Mouse (Mus musculus): ENCODE data around the gene Uggt2.

Gene Uggt2

DNA sequence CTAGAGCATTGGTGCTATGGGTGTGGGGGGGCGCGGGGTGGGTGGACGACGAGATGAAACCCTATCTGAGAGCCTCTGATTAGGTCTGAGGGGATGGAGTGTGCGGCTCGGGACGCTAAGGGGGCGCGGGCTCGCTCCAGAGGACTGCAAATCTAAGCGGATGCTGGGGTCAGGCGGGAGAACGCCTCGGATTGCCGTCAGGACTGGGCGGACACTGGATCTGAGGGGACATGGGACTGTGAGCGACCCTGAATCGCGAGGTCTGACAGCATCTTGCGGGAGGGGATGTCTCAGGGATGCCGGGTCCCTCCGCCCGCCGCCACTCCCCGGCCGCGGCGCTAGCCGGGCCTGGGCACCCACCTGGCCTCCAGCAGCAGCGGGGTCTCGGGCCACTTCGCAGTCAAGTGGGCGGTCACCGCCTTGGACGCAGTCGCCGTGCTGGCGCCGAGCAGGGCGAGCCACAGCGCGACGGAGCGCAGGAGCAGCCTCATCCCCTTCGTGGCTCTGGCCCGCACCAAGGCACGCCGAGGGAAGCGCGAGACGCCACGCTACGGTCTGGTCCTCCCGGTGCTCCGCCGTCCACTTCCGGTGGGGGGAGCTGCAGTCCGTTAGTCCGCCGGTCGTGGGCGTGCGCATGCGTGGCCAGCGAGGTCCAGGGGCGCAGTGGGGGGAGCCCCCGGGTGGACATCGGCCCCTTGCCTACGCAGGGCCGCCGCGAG lies at the start of gene Uggt2:
Gene Uggt2, minus strand, starts transcription at position 580 of the 719 bp plus-strand sequence.
- DNase-seq: peak; percentile 63

DNA sequence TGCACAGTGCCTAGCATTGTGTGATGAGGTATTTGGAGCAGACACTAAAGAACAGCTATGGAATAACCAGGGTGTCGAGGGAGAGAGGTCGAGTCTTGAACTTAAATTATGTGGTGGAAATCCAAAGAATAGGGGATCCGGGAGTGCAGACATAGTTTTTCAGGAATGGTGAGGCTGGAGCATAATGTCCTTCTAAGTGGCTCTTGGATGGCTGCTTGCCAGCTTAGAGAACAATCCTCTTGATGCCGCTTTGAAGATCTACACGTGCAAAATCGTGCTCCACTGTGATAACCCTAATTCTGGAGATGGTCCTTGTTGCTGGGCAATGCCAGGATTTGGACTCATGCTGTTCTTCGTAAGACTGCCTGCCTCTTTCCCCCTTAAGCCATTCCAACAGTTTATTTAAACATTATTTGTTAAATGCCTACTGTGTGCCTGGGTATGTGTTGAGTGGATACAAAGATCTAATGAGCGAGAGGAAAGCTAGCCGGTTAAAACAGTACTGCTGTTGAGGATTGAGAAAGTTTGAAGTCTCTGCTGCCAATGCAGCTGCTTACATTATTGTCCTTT lies 40.2 kb upstream of the Uggt2 start:
- no peak for DNase-seq

DNA sequence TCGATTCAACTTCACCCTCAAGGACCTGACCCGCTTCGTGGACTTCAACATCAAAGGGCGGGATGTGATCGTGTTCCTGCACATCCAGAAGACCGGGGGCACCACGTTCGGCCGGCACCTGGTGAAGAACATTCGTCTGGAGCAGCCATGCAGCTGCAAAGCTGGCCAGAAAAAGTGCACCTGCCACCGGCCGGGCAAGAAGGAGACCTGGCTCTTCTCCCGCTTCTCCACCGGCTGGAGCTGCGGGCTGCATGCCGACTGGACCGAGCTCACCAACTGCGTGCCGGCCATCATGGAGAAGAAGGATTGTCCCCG lies 39.5 kb upstream of the Uggt2 start:
- no peak for DNase-seq

DNA sequence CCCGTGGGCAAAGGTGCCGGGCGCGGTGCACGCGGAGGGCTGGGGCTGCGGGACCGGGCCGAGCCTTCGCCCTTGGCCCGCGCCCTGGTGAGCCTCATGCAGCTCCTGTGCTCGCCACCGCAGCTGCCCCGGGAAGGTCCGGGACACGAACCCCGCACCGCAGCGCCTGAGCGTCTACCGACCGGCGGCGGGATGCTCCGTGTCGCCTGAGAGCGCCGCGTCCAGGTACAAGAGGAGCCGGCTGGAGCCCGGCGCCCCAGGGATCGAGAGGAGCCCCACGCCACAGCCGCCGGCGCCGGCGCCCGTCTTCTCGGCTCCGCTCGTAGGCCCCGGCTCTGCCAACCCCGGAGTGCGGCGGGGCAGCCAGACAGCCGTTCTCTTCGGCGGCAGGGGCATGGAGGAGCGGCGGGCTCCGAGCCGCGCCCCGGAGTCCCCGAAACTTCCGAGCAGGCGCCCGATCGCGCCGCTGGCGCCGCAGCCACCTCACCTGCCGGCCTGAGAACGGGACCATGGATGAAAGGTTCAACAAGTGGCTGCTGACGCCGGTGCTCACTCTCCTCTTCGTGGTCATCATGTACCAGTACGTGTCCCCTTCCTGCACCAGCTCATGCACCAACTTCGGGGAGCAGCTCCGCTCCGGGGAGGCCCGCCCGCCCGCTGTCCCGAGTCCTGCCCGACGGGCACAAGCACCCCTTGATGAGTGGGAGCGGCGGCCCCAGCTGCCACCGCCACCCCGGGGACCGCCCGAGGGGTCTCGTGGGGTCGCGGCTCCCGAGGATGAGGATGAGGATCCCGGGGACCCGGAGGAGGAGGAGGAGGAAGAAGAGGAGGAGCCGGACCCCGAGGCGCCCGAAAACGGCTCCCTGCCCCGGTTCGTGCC lies 38.9 kb upstream of the Uggt2 start, which contains the start of gene Hs6st3:
Gene Hs6st3, plus strand, starts transcription at position 436 of the 880 bp plus-strand sequence.
- no peak for DNase-seq

DNA sequence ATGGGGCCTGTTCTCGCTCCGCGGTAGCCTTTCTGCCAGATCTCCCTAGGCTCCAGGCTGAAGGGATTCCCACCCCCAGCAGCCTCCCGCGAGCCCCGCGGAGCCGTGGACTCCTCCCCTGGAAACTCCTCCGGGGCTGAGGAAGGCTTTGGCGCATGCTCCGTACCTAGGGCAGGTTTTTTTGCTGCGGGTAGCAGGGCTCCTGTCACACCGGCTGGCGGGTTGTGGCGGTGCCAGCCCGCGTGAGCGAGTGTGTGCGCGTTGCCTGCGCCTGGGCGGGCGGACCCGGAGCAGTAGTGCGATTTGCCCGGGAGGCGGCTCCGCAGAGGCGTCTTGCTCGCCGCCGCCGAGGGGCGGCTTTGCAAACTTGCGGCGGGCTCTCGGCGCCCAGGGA lies 38.3 kb upstream of the Uggt2 start:
- DNase-seq: peak; percentile 37

DNA sequence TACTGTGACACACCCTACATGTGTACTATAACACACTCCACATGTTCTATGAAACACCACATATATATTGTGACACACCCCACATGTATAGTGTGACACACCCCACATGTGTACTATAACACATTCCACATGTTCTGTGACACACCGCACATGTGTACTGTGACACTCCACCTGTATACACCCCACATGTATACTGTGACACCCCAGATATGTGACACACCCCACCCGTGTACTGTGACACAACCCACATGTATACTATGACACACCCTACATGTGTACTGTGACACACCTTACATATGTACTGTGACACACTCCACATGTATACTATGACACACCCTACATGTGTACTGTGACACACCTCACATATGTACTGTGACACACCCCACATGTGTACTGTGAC lies 28.1 kb upstream of the Uggt2 start:
- DNase-seq: no peak

DNA sequence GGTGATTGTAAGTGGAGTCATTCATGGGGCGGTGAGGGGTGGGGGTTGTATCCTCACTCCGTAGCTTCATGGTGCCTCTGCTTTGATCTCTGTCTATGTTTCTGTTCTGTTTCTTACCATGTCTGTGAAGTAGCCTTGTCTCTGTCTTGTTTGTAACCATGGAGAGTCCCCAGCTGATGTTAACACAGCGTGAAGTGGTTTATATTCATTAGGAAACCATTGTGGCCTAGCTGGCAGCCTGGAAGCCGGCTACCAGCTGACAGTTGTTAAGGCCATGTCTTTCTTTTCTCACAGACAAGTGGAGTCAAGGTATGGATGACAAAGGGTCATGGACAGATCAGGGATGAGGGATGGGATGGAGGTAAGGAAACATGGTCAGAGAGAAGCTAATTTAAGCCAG lies 26.6 kb upstream of the Uggt2 start:
- no peak for DNase-seq

DNA sequence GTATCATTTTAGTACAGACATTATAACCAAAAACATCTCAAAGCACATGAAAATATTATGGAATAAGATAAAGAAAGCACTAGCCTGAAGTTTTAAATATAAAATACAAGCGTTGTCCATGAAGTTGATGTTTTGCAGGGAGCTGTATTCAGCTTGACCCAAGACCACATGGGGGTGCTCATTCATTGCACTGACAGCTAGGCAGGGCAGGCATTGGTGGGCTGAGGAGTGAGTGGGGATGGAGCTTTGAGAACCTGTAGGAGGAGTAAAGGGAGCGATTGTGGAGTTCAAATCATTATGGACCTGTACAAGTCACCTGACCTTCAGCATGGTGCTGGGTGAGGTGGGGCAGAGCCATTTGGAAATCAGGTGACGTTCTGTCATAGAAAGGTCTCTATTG lies 24.8 kb upstream of the Uggt2 start:
- DNase-seq: peak; percentile 17

DNA sequence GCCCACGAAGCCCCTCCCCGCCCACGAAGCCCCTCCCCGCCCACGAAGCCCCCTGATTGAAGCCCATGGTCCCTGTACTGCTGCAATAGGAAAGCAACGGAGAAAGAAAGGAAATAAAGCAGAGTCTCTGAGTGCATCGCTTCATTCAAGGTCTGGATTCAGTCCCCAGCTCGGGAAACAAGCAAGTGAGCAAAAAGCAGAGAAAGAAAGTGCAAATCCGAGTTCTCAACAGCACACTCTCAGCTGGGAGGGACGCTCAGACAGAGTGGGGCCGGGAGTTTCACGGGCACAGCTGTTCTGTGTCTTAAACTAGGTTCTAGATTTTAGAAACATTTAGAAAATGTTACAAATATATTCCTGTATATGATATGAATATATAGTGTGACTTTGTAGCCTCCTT lies 24.4 kb upstream of the Uggt2 start:
- no peak for DNase-seq

DNA sequence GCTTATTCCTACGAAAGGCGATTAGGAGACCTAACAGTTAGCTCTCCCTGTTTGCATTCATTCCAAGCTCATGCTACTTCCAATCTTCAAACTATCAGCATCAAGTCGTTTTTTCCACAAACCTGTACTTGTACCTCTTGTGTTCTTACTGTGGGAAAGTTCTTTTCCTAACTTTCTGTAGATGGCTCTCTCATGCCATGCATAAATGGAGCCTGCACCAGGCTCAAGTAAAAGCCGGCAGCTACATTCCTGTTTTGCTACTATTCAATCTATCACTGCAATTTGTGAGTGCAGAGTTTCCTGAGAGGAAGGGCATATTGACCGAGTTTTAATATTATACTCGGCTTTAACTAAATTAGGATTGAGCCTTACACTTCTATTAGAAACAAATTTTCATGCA lies 13.3 kb upstream of the Uggt2 start:
- no peak for DNase-seq

DNA sequence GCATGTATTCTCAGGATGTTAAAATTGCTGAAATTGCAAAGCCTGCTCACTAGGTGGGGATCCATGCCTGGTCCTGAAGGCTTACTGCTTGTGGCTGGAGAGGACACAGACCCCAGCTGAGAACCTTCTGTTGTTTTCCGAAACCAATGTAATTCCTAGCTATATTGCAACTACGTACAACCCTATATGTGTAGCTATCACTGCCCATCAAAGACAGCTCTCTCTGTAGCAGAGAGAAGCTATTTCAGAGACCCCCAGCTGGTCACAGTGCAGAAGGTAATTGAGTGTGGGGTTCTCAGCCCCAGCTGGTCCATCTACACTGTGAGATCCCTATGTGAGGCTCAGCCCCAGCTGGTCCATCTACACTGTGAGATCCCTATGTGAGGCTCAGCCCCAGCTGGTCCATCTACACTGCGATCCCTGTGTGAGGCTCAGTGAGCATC lies 10.6 kb upstream of the Uggt2 start:
- no peak for DNase-seq

DNA sequence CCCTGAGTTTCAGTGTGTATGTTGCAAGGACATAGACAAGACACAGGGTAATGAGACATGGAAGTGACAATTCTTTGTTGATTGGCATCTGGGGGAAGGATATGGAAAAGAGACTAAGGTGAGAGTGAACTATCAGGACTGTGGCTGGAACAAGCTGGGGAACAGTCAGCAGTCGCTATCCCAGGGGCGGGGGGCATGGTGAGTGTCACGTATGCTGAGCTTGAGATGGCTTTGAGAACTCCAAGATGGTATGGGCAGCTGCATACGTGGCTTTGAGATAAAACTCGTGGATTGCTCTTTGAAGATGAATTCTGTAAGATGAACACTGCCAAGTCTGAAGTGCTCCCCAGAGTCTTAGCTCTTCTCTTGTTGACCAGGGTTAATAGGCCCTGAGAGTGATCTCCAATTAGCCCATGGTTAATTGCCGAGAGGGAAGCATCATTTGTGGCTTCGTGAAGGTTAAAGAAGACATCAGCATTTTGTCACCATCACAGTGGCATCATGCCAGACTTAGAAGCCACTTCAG lies 9.6 kb upstream of the Uggt2 start:
- DNase-seq: no peak

DNA sequence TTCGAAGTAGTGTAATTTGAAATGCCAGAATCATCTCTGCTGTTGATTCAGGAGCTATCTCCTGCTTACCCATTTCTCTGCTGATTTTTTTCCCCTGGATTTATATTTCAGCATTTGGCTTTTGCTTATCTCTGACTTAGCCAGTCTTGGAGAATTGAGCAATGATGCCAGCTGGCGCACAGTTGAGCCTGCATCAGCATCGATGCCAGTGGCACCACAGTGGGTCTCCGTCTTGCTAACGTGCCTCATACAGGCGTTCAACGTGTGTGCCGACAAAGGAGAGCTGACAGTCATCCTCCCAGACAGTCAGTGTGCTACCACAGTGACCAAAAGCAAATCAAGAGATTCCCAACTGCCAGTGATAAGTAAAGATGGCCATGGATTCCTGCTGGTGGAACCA lies 8.4 kb upstream of the Uggt2 start:
- no peak for DNase-seq

DNA sequence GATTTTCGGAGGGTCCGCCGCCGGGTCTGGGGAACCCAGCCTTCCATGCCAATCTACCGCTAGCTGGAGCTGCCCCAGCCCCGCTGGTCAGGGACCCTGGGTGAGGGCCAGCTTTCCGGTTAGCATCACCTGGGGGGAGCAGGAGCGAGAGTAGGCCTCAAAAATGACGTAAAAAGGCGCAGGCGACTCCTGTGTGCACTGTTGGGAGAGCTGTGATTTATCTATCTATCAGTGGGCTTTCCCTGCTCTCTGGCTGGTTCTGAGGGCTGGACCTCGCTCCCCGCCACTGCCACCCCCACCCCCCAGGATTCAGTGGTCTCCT lies 301 bp upstream of the Uggt2 start:
- no peak for DNase-seq

DNA sequence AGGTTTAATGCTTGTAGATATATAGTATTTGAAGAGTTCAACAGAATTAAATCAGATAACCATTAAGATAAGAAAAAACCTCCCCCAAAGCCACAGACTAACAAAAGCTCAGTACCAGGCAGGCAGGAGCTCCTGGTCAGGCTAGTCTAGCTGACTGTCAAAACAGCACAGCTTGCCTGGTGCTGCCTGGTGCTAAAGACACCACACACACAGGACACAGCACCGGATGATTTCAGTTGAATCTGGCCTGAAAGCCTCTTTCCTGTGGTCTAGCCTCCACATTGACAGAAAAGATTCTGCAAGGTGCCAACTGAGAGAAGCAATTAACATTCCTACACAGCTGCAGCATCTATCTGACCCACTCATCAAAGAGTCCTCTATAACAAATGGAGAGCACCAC lies 37.4 kb downstream of the Uggt2 start:
- DNase-seq: no peak

DNA sequence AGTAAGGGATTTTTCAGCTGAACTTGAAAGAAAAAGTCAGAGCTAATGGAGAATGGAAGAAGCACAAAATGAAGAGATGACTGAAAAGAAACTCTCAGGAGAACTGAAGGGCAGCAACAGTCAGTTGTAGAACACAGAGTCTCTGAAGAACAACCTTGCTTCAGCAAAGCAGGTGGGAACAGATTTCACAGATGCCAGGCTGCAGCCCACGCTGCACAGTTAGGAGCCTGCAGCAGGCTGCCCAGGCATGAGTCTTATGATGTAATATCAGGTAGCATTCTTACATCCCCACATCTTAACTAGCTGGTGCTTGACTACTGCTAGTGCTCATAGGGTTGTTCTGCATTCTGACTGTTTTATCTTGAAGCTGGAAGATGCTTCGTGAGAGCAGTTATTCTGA lies 38.5 kb downstream of the Uggt2 start:
- no peak for DNase-seq

DNA sequence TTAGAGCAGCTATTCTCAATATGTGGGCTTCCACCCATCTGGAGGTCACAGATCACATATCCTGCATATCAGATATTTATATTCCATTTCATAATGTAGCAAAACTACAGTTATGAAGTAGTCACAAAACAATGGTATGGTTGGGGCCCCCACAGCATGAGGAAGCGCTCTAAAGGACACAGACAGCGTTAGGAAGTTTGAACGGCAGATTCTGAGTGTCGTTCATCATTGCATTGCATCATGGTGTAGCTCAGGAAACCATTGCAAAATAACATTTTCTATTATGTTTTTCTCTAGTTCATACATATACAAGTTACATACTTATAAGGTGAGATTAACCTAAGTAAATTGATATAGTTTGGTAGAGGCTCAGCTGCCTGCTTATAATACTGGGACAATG lies 42.2 kb downstream of the Uggt2 start:
- DNase-seq: no peak

DNA sequence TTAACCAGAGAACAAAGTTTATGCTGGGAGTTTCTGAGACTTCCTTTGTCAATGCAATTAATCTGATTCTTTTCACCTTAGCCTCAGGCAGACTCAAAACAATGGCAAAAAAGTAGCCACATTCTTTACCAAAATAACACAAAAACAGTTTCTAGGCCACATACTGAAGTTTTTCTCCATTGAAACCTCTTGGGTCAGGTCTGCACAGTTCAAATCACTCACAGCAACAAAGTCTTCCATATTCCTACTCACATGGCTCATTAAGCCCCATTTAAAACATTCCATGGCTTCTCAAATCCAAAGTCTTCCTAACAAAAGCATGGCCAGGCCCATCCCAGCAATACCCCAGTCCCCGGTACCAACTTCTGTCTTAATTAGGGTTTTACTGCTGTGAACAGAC lies 46.3 kb downstream of the Uggt2 start:
- no peak for DNase-seq

DNA sequence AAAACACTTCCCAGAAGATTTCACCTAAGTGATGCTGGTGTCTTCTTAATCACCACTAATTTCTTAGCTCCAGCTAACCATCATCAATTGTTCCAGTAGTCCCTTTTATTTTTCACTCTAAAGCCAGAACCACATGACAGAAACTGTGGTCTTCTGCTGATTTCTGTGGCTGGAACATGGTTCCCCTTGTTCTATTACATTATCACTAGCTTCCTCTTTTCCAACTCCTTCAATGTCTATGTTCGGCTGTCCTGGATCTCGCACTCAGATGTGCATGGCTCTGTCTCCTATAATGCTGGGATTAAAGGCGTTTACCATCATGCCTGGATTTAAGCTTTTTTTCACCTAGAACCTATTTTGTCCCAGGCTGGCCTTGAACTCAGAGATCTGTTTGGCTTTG lies 46.9 kb downstream of the Uggt2 start:
- DNase-seq: no peak

DNA sequence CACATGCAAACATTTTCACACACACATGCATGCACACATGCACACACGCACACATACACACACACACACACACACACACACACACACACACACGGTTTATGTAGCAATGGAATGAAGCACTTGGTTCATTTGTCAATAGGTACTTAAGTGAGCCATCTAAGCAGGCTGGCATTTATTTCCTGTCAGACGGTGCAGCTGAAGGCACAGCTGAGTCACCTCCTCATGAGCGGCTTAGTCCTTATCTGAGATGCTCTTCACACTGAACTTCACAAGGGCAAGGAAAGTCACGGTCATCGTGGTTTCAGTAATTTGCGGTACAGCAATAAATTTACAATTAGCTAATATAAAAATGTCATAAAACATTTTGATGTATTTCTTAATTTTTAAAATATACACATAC lies 55.5 kb downstream of the Uggt2 start:
- DNase-seq: no peak

DNA sequence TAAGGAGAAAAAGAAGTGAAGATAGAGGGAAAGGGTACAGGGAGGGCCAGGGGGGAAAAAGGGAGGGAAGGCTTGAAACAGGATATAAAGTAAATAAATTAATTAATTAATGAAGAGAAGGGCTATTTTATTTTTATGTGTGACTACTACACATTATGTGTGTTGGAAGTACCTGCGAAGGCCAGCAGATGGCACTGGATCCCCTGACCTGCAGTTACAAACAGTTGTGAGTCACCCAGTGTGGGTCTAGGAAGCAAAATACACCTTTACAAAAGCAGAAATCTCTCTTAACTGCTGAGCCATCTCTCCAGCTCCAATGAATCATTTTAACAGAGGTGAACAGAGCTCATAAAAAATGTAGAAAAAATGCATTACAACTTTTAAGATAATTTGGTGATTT lies 59.0 kb downstream of the Uggt2 start:
- peak; percentile 54 for DNase-seq

DNA sequence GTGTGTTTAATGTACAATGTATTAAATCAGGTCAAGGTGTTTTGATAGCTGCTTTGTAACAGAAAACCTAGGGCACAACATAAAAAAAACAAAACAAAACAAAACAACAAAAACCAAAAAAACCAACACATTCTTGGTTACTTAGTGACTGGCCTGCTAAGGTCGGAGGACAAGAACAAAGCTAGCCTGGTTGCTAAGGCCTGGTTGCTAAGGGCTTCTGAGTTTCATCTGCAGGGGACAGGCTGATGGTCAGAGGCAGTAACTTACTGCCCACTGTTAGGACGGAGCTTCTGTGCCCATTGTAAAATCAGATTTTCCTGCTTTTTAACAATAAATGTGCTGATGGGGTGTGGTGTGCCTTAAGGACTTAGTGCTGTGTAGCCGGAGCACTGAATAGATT lies 61.5 kb downstream of the Uggt2 start:
- DNase-seq: no peak

DNA sequence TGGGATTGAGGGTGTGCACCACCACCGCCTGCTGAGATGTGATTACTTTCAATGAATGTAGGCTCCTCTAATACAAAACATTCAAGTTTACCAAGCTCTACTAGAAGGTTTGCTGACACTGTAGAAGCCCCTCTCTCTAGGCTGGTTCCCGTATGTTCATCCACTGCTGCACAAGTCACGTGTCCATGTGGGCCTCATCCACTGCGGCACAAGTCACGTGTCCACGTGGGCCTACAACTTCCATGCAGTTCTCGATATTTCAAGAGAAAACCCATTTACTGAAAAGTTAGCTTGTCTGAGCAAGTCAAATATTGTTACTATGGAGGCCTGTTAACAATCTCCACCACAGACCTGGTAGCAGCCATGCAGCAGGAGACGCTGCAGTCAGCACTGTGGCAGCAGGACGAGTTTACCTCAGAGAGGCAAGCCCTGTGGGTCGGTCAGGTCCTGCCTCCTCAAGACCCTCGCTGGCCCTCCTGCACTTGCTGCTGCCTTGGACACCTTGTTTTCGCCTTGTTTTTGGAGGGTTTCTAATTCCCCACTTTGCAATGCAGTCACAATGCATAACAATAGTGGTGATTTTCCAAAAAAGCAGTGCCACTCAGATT lies 62.0 kb downstream of the Uggt2 start:
- DNase-seq: no peak

Data from lung, postnatal 36 days (tissue).